Mouse (Mus musculus) liver, embryonic 14.5 days (tissue): Measurements from ENCODE around the gene Plxnb1.

Experiments
- CTCF ChIP-seq: IDR thresholded peaks from 2 replicates; pipeline ENCODE4 v1.5.1; 2016; ENCODE audit warnings: antibody characterized with exemption, low read depth, control low read depth
- EP300 ChIP-seq: IDR thresholded peaks from 2 replicates; pipeline ENCODE4 v1.6.1; 2016; ENCODE audit warnings: antibody characterized with exemption, low read depth

DNA sequence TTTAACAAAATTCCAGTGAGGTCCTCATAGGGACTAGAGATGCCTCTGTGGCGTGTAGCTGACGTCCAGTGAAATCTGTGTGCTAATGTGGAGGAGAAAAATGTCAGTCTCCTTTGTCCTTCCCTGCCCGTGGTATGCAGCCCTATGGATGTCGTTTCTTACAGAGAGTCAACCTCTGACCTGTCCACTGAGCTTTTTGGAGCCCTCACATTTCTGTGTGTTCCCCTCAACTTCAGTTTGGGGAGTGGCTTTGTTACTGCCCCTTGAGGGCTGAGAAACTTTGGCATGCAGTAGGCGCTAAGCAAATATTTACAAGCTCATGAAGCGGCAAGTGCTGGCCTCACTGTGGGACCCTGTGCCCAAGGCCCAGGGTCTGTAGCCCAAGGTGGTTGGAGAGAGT, 2.1 kb downstream of the Plxnb1 start:
- no peak for TF ChIP-seq CTCF
- no peak for TF ChIP-seq EP300
